ENCODE assay signal across 8 mouse cellular contexts in genomic region chr2:20968441-20969200, GRCm38 (mm10). TPM values are rescaled to one million over a fixed set of nuclear protein-coding genes. Genes with fewer than 3 reads are reported as not detected.
DNase-seq lines count a peak whose midpoint lies in the region; ATAC-seq and TF ChIP-seq lines count a peak whose summit lies in the region.

Arhgap21 (minus strand) TSS chr2:20968881.

- peak within 1 kb of the TSS; percentile 98 for H3K9ac ChIP-seq in hindbrain, embryonic 15.5 days

- H3K4me1 ChIP-seq in hindbrain, embryonic 15.5 days (replicated peaks) = peaks cover 21% of the 10 kb centered on the region

- peak; percentile 56 for DNase-seq in R1 (ENCODE audit: low read depth, low spot score)
- DNase-seq in gastrocnemius, adult 2 months = peak; percentile 93
- peak; percentile 75 to 84 for DNase-seq in left cerebral cortex, adult 18-20 months (ENCODE audit: low spot score in 2 of 2)
- DNase-seq in lung, postnatal 4 days = peak; percentile 80 to 88
- peak; percentile 88 for DNase-seq in right cerebral cortex, adult 18-20 months
- peak; percentile 79 for DNase-seq in urinary bladder, adult 2 months (ENCODE audit: low spot score)

- TF ChIP-seq CTCF in gastrocnemius, adult 2 months (IDR thresholded peaks at IDR 0.05) = no peak

- peak; percentile 20; the same call in 1 of the 2 replicates for ATAC-seq in common myeloid progenitor, adult 5-6 weeks (replicated peaks; ENCODE audit: low read depth, poor library complexity, severe bottlenecking)
- ATAC-seq in hindbrain, embryonic 15.5 days (ENCODE audit: low FRiP score, low read depth) = peak; percentile 61

- intact Hi-C loops in gastrocnemius, adult 2 months (cut with DNase I) = loop anchor here (5.0 kb wide), 3 partner anchors 56 to 234 kb away; no protein-coding TSS in a partner anchor

- H3K9me3 ChIP-seq in hindbrain, embryonic 15.5 days = no peaks in the 10 kb centered on the region

- peak within 1 kb of the TSS; percentile 83 for H3K4me2 ChIP-seq in hindbrain, embryonic 15.5 days

- no peaks in the 10 kb centered on the region for H3K27me3 ChIP-seq in hindbrain, embryonic 15.5 days

- H3K36me3 ChIP-seq in hindbrain, embryonic 15.5 days = no peaks in the 10 kb centered on the region

- peak within 1 kb of the TSS; percentile 85 for H3K4me3 ChIP-seq in gastrocnemius, adult 2 months
- H3K4me3 ChIP-seq in hindbrain, embryonic 15.5 days = peak within 1 kb of the TSS; percentile 97

- WGBS in hindbrain, embryonic 15.5 days = under 1% methylated on average over 64 of the region's 102 CpGs

- peak within 1 kb of the TSS; percentile 96 for H3K27ac ChIP-seq in gastrocnemius, adult 2 months
- H3K27ac ChIP-seq in hindbrain, embryonic 15.5 days (replicated peaks) = peak within 1 kb of the TSS; percentile 100

RNA-seq across cellular contexts. Expression of gene Arhgap21, which starts in this region (rescaled TPM):
- total RNA-seq in common myeloid progenitor, adult 5-6 weeks (2017) = 62.4 and 102 TPM in 2 replicates
- total RNA-seq in gastrocnemius, adult 2 months (2021) = 10 to 100 TPM; 32.4 to 35.6 TPM
- polyA plus RNA-seq in hindbrain, embryonic 15.5 days (2015; fragmentation: Nextera tagmentation; extraction: Ambion mirVana) = 36.8 and 36.9 TPM in 2 replicates
- 100 to 1,000 TPM; 263 to 268 TPM for total RNA-seq in left cerebral cortex, adult 18-20 months (2021)
- polyA plus RNA-seq in urinary bladder, adult 2 months (2012; rRNA removed) = 14.5 and 25.7 TPM in 2 replicates

Comparison
In these comparisons a context has a peak if more than half of its experiments do, and no peak if none do; other contexts are left out.
1. Peak in every context shown above with its lines: DNase-seq, ATAC-seq, H3K4me3 ChIP-seq and H3K27ac ChIP-seq.